Mouse (Mus musculus): Measurements from ENCODE around the gene Syn1.

Gene Syn1

GRCm38 (mm10) chrX:20862105-20863065 is 58.4 kb downstream of the Syn1 start:
- no peak for DNase-seq (ENCODE audit: low spot score)

GRCm38 (mm10) chrX:20861453-20862104 is 59.2 kb downstream of the Syn1 start:
- no peak for DNase-seq (ENCODE audit: low spot score)

GRCm38 (mm10) chrX:20853794-20854193 is 67.0 kb downstream of the Syn1 start:
- DNase-seq (ENCODE audit: low spot score) = no peak

GRCm38 (mm10) chrX:20848256-20848984 is 72.4 kb downstream of the Syn1 start:
- peak; percentile 96 for DNase-seq (ENCODE audit: low spot score)

- no peak for DNase-seq (ENCODE audit: low spot score)
Observed at GRCm38 (mm10) chrX:20847816-20848215, 73.0 kb downstream of the Syn1 start.

- DNase-seq (ENCODE audit: low spot score) = no peak
Observed at GRCm38 (mm10) chrX:20847232-20847631, 73.6 kb downstream of the Syn1 start.

- DNase-seq (ENCODE audit: low spot score) = peak; percentile 50
Observed at GRCm38 (mm10) chrX:20828934-20829333, 91.9 kb downstream of the Syn1 start.

GRCm38 (mm10) chrX:20819708-20820426 is 100.9 kb downstream of the Syn1 start:
- peak; percentile 80 for DNase-seq (ENCODE audit: low spot score)

GRCm38 (mm10) chrX:20819204-20819628 is 101.6 kb downstream of the Syn1 start:
- DNase-seq (ENCODE audit: low spot score) = peak; percentile 88

- DNase-seq (ENCODE audit: low spot score) = peak; percentile 24
Observed at GRCm38 (mm10) chrX:20816974-20817373, 103.8 kb downstream of the Syn1 start.
